Mouse (Mus musculus) spleen, postnatal 36 days (tissue): ENCODE measurements at regions not wholly inside any gene's neighbourhood (a gene's known extent, or its start where the extent isn't known, plus 50 kb on each side); places are given as distances from the start of the nearest gene placed in this dataset.

Source experiments
- DNase-seq, 2 experiments: peaks; one replicate each; pipeline ENCODE4 v3.0.0; 2022; ENCODE audit warnings: low spot score in 2 of 2, mixed read lengths in 1 of 2

GRCm38 (mm10) chr19:21913005-21913670 lies 135.0 kb downstream of the Cemip2 start:
- peak; percentile 52 to 59 for DNase-seq

GRCm38 (mm10) chr19:21913748-21914611 lies 135.8 kb downstream of the Cemip2 start:
- peak in 1 of 2 experiments; percentile 22 for DNase-seq

- no peak for DNase-seq
These were observed 136.5 kb downstream of the Cemip2 start for GRCm38 (mm10) chr19:21914658-21915057.

- no peak for DNase-seq
These were observed 140.0 kb downstream of the Cemip2 start for GRCm38 (mm10) chr19:21918113-21918512.

GRCm38 (mm10) chr19:21919074-21919473 lies 140.9 kb downstream of the Cemip2 start:
- DNase-seq: no peak

GRCm38 (mm10) chr19:21940114-21940513 lies 162.0 kb downstream of the Cemip2 start:
- no peak for DNase-seq

GRCm38 (mm10) chr19:21941720-21942119 lies 163.6 kb downstream of the Cemip2 start:
- no peak for DNase-seq

GRCm38 (mm10) chr19:21942286-21942685 lies 164.1 kb downstream of the Cemip2 start:
- no peak for DNase-seq

- peak; percentile 46 to 47 for DNase-seq
These were observed 165.3 kb downstream of the Cemip2 start for GRCm38 (mm10) chr19:21943407-21943806.

- DNase-seq: peak; percentile 12 to 16
These were observed 168.2 kb downstream of the Cemip2 start for GRCm38 (mm10) chr19:21946262-21946922.

GRCm38 (mm10) chr19:21948030-21948429 lies 169.9 kb downstream of the Cemip2 start:
- peak; percentile 8 to 27 for DNase-seq

- no peak for DNase-seq
These were observed 176.2 kb upstream of the Trpm3 start for GRCm38 (mm10) chr19:21962635-21963034.

- DNase-seq: no peak
These were observed 149.0 kb upstream of the Trpm3 start for GRCm38 (mm10) chr19:21989857-21990256.

- no peak for DNase-seq
These were observed 147.9 kb upstream of the Trpm3 start for GRCm38 (mm10) chr19:21990970-21991369.

GRCm38 (mm10) chr19:21991413-21991812 lies 147.4 kb upstream of the Trpm3 start:
- DNase-seq: no peak

- no peak for DNase-seq
These were observed 139.2 kb upstream of the Trpm3 start for GRCm38 (mm10) chr19:21999621-22000020.

- DNase-seq: no peak
These were observed 130.6 kb upstream of the Trpm3 start for GRCm38 (mm10) chr19:22008053-22008935.

- DNase-seq: no peak
These were observed 128.6 kb upstream of the Trpm3 start for GRCm38 (mm10) chr19:22010239-22010638.

- DNase-seq: no peak
These were observed 122.8 kb upstream of the Trpm3 start for GRCm38 (mm10) chr19:22015854-22016610.

GRCm38 (mm10) chr19:22017425-22017824 lies 121.4 kb upstream of the Trpm3 start:
- DNase-seq: no peak

- no peak for DNase-seq
These were observed 111.3 kb upstream of the Trpm3 start for GRCm38 (mm10) chr19:22027577-22027976.
